Mouse (Mus musculus): Measurements from ENCODE around the gene Olfr103.

Gene Olfr103

GRCm38 (mm10) chr17:37339598-37339997 is at the start of gene Olfr103:
Gene Olfr103, minus strand, starts transcription at chr17:37339698.
- no peak for DNase-seq

GRCm38 (mm10) chr17:37378733-37379132 is 39.2 kb upstream of the Olfr103 start, which contains the start of gene Olfr105-ps:
Gene Olfr105-ps, plus strand, starts transcription at chr17:37379033.
- DNase-seq: no peak

DNA sequence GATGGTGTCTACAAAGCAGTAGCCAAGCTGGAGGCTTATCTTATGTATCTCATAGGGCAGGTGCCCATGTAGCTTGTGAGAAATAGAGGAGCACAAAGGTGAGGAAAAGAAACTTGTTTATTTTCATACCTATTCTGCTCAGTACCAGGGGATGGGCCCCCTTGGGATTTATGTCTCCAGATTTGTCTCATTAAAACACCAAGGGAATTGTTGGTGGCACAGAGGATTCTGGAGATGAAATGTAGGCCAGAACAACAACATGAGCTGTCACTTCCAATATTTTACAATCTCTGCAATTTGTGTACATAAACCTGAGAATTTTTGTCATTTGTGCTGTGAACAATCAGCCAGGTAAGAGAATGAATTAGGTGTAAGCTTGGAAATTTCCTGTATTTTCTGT is 19.8 kb upstream of the Olfr103 start, which contains the start of gene Olfr104-ps:
TSS of gene Olfr104-ps (plus strand) at position 301 of the 400 bp plus-strand sequence.
- DNase-seq: no peak

GRCm38 (mm10) chr17:37316954-37317353 is 22.5 kb downstream of the Olfr103 start, which contains the start of gene Olfr102:
Gene Olfr102, minus strand, starts transcription at chr17:37317054.
- no peak for DNase-seq

DNA sequence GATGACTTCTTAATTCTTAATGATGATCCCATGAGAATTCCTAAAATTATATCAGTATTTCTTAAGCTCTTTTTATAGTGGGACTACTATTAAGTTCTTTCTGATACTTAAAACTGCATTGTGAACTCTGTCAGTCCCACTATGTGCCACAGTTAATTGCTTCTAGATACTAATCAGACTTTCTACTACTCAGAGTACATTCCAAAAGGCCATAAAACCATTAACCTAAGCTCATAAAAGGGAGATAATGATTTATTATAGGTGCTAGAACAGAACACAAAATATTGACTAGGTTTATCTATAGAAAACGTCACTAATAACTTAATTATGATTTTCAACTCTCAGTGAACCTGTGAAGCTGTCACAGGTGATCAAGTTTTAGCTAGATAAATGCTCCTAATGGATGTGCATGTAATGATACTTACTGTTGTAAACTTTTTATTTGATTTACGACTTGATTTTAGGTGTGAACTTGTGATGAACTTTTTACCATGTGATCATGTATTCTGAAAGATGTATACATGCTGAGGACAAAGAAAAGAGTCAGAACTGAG is 29.3 kb downstream of the Olfr103 start:
- no peak for DNase-seq

DNA sequence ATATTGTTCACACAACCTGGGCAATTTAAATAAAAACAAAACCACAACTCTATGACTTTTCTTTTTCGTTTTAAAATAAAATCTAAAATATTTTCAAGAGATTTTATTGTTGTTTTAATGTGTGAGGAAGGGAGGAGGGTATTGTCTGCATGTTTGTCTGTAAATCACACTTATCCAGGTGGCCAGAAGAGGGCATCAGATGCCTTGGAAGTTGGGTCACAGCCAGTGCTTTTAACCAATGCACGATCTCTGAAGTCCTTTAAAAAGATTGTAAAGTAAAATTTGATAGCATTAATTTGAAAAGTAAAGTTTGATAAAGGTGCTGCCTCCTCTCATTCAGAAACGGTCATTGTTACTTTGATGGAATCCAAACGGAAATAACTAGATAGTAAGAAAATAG is 31.0 kb downstream of the Olfr103 start:
- no peak for DNase-seq

DNA sequence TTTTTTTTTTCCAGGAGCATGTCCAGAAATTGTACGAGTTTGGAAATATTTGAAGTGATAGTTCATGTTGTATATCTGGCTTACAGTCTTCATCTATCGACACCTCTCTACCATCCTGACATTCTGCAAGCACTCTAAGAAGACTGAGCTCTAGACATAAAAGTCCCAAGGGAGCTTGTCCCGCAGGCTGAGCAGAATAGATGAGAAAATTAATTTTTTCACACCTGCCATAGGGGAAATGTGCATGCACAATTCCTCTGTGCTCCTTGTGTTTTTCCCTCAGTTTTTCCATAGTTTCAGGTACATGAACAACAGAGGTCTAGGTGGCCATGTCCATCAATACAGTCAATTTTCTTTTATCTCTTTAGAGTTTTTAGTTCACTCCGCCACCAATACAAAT is 35.3 kb downstream of the Olfr103 start, which contains the start of gene Olfr101:
TSS of gene Olfr101 (minus strand) at position 101 of the 400 bp plus-strand sequence.
- no peak for DNase-seq

Data from lung, postnatal 10 days (tissue).